Mouse (Mus musculus) intestine, postnatal 0 days (tissue): ENCODE measurements around the gene 4933411K16Rik. TPM values are rescaled to one million over a fixed set of nuclear protein-coding genes. Genes with fewer than 3 reads are reported as not detected.
A peak's percentile ranks its signal among the peaks of the same experiment; 100 is the strongest.

Experiments used
- ATAC-seq: fragments of 200-750 bp; cut with Nextera tagmentation; 2 replicates; pipeline ENCODE4 v1.8.0; 2017; ENCODE audit warnings: mild to moderate bottlenecking, moderate TSS enrichment, moderate library complexity
- H3K27ac ChIP-seq: fragments of 300-500 bp; sonication (generic); 2 replicates; pipeline ENCODE4 v1.5.1; 2014; ENCODE audit warnings: mild to moderate bottlenecking, low read depth, low read length, moderate library complexity
- H3K27me3 ChIP-seq: fragments of 300-500 bp; sonication (generic); replicated peaks from 2 replicates; pipeline ENCODE4 v1.6.1; 2014; ENCODE audit warnings: low read length, mixed read lengths; ENCODE audit not compliant: control insufficient read depth, insufficient read depth
- H3K36me3 ChIP-seq: fragments of 300-500 bp; sonication (generic); 2 replicates; pipeline ENCODE4 v1.6.1; 2014; ENCODE audit warnings: mild to moderate bottlenecking, moderate library complexity; ENCODE audit not compliant: control insufficient read depth, insufficient read depth
- H3K4me1 ChIP-seq: fragments of 300-500 bp; sonication (generic); replicated peaks from 2 replicates; pipeline ENCODE4 v1.6.1; 2014; ENCODE audit warnings: antibody characterized with exemption, low read length, mixed read lengths; ENCODE audit not compliant: control insufficient read depth, insufficient read depth
- H3K4me2 ChIP-seq: fragments of 300-500 bp; sonication (generic); replicated peaks from 2 replicates; pipeline ENCODE4 v1.6.1; 2014; ENCODE audit warnings: low read depth, mild to moderate bottlenecking, moderate library complexity
- H3K4me3 ChIP-seq: fragments of 300-500 bp; sonication (generic); 2 replicates; pipeline ENCODE4 v1.5.1; 2014; ENCODE audit warnings: low read depth, low read length
- H3K9ac ChIP-seq: fragments of 300-500 bp; sonication (generic); 2 replicates; pipeline ENCODE4 v1.6.1; 2014; ENCODE audit warnings: mild to moderate bottlenecking, low read depth, low read length
- H3K9me3 ChIP-seq: fragments of 300-500 bp; sonication (generic); 2 replicates; pipeline ENCODE4 v1.6.1; 2016; ENCODE audit warnings: mixed run types; ENCODE audit not compliant: control insufficient read depth
- CTCF ChIP-seq: sonication (generic); IDR thresholded peaks from 2 replicates; pipeline ENCODE4 v1.5.1; 2016; ENCODE audit warnings: low read depth, mild to moderate bottlenecking, control low read depth, antibody characterized with exemption, moderate library complexity
- WGBS: fragments of 180-500 bp; shearing (Covaris S2); extraction: QIAGEN DNeasy Blood & Tissue Kit; methylation state at CpG from one replicate; pipeline ENCODE4 v1.1.7; 2014; 5-methylcytosine and 5-hydroxymethylcytosine counted together
- polyA plus RNA-seq: library from polyadenylated mRNA; unstranded; fragments of >200 nt; fragmentation: Nextera tagmentation; extraction: Ambion mirVana; gene quantifications from 2 replicates; pipeline ENCODE4 v1.2.1, GENCODE M21; 2015

Gene 4933411K16Rik
- polyA plus RNA-seq, 1 experiment from 2014 or later: 0.08 TPM

- Histone ChIP-seq H3K9ac (no peak overlapping the region), H3K9me3 (no peaks in the 10 kb centered on the region), H3K27me3 (no peaks in the 10 kb centered on the region), H3K4me1 (no peaks in the 10 kb centered on the region), H3K4me3 (no peak overlapping the region), H3K36me3 (no peaks in the 10 kb centered on the region), H3K27ac (peak overlapping the region; percentile 35; the same call in 1 of the 2 replicates), H3K4me2 (no peak overlapping the region)
- ATAC-seq: no peak
- TF ChIP-seq CTCF: no peak
- WGBS: 55% methylated on average over 8 of the region's 8 CpGs
Measured at GRCm38 (mm10) chr19:42017399-42018247, 34.4 kb upstream of the 4933411K16Rik start.

- no peak overlapping the region for H3K4me3 ChIP-seq
- 42% methylated on average over 4 of the region's 4 CpGs for WGBS
- H3K27me3 ChIP-seq: no peaks in the 10 kb centered on the region
- no peak overlapping the region for H3K4me2 ChIP-seq
- H3K9me3 ChIP-seq: no peaks in the 10 kb centered on the region
- H3K27ac ChIP-seq: no peak overlapping the region
- no peaks in the 10 kb centered on the region for H3K4me1 ChIP-seq
- no peaks in the 10 kb centered on the region for H3K36me3 ChIP-seq
- no peak for TF ChIP-seq CTCF
- H3K9ac ChIP-seq: no peak overlapping the region
- no peak for ATAC-seq
Measured at GRCm38 (mm10) chr19:42019011-42019522, 33.0 kb upstream of the 4933411K16Rik start.

- no peak overlapping the region for H3K9ac ChIP-seq
- 76% methylated on average over 10 of the region's 10 CpGs for WGBS
Measured at GRCm38 (mm10) chr19:42021681-42022541, 30.1 kb upstream of the 4933411K16Rik start.

GRCm38 (mm10) chr19:42022542-42022848, 29.6 kb upstream of the 4933411K16Rik start:
- no peak overlapping the region for H3K27ac ChIP-seq
- TF ChIP-seq CTCF: no peak
- no peak for ATAC-seq

More at GRCm38 (mm10) chr19:42021681-42022541, 30.1 kb upstream of the 4933411K16Rik start:
- H3K4me1 ChIP-seq: no peaks in the 10 kb centered on the region
- no peaks in the 10 kb centered on the region for H3K36me3 ChIP-seq
- no peaks in the 10 kb centered on the region for H3K9me3 ChIP-seq
- H3K27me3 ChIP-seq: no peaks in the 10 kb centered on the region
- H3K4me3 ChIP-seq: no peak overlapping the region
- no peak overlapping the region for H3K4me2 ChIP-seq
- no peak for ATAC-seq
- no peak overlapping the region for H3K27ac ChIP-seq
- TF ChIP-seq CTCF: no peak

GRCm38 (mm10) chr19:42026158-42026557, 25.9 kb upstream of the 4933411K16Rik start:
- Histone ChIP-seq H3K4me3 (no peak overlapping the region), H3K4me1 (no peaks in the 10 kb centered on the region), H3K9ac (no peak overlapping the region), H3K27me3 (no peaks in the 10 kb centered on the region), H3K9me3 (no peaks in the 10 kb centered on the region), H3K4me2 (no peak overlapping the region), H3K36me3 (no peaks in the 10 kb centered on the region), H3K27ac (no peak overlapping the region)
- TF ChIP-seq CTCF: peak; percentile 99
- 6% methylated on average over 5 of the region's 5 CpGs for WGBS
- peak; percentile 35 for ATAC-seq

More at GRCm38 (mm10) chr19:42022542-42022848, 29.6 kb upstream of the 4933411K16Rik start:
- Histone ChIP-seq H3K9me3 (no peaks in the 10 kb centered on the region), H3K4me1 (no peaks in the 10 kb centered on the region), H3K27me3 (no peaks in the 10 kb centered on the region), H3K36me3 (no peaks in the 10 kb centered on the region), H3K9ac (no peak overlapping the region), H3K4me2 (no peak overlapping the region), H3K4me3 (no peak overlapping the region)
- 82% methylated on average over 2 of the region's 2 CpGs for WGBS

GRCm38 (mm10) chr19:42031112-42031511, 20.9 kb upstream of the 4933411K16Rik start:
- no peak overlapping the region for H3K9ac ChIP-seq
- no peak for TF ChIP-seq CTCF
- H3K27ac ChIP-seq: no peak overlapping the region
- H3K4me3 ChIP-seq: no peak overlapping the region
- no peaks in the 10 kb centered on the region for H3K27me3 ChIP-seq
- no peak overlapping the region for H3K4me2 ChIP-seq
- no peak for ATAC-seq
- 88% methylated on average over 5 of the region's 5 CpGs for WGBS
- H3K4me1 ChIP-seq: no peaks in the 10 kb centered on the region
- peaks cover 19% of the 10 kb centered on the region; the same call in 1 of the 2 replicates for H3K36me3 ChIP-seq
- H3K9me3 ChIP-seq: no peaks in the 10 kb centered on the region
